Mouse (Mus musculus): ENCODE measurements around the gene Igdcc3.
"Not testable (repeated sequence)": the region's sequence is repeated elsewhere in the genome, so short reads cannot be mapped to it uniquely, and the experiment has no call there.

DNA sequence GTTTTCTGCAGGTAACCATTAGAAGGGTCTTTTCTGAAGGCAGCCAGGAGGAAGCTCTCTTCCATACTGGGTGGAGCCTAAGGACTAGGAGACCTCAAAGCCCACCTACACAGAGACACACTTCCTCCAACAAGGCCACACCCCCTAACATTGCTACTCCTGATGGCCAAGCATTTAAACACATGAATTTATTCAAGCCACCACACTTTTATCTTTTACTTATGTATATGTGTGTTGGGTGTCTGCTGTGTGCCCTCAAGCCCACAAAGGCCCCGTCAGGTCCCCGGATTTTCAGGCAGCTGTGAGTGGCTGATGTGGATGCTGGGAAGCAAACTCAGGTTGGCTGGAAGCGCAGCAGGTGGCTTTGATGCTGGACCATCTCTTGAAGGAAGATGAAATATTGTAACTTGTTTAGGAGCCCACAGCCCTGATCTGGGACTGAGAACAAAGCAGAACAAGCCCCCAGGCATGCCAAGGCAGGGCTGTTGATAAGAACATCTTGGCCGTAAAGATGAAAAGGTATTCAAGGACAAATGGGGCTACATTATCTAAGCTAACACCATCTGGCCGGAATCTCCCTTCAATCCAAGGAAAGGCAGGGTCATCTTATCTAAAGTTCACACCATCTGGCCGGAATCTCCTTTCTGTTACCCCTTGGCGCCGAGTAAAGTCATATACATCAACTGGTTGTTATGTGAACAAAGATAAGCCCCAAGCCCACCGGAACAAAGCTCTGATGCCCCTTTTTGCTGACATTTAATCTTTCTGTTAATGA, 66.2 kb downstream of the Igdcc3 start:
- not testable (repeated sequence) for TF ChIP-seq CTCF (IDR thresholded peaks at IDR 0.05; ENCODE audit: low read depth, low read length); POLR2A (IDR thresholded peaks at IDR 0.05; ENCODE audit: borderline replicate concordance, low read depth, low read length)

Measured in bone marrow macrophage, adult 2 months (primary cell).